Mouse (Mus musculus) layer of hippocampus, adult 11-12 months (tissue): ENCODE results near the gene Ssbp4.

Experiments
- DNase-seq: peaks from one replicate; pipeline ENCODE4 v3.0.0; 2022; ENCODE audit warnings: low spot score

Gene Ssbp4

DNA sequence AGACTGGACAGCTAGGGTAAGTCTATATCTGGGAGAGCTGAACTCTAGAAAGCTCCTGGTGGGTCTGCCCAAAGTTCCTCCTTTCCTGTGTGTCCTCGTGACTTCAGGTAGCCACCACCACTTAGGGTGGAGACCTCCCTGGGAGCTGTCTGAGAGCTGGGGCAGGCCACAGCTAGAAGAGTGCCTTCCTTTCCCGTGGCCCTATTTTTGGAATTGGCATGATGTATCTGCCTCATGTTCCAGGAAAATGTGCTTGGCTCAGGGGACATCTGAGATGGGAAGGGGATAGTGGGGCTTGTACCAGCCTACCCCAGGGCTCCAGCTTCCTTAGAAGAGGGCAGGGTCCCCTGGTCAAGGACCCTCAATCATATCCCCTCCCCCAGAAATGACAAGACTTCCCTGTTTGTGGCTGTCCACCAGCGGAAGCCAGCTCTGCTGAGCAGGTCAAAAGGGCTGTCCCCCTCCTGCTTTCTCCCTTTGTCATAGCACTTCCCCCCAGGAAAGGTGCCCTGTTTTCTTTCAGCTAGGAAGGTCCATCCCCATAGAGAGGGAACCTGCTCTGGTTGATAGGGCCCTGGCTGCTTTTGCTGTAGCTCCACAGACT lies 57.0 kb downstream of the Ssbp4 start:
- DNase-seq: no peak

GRCm38 (mm10) chr8:70549412-70550184 lies 59.1 kb downstream of the Ssbp4 start:
- DNase-seq: no peak

DNA sequence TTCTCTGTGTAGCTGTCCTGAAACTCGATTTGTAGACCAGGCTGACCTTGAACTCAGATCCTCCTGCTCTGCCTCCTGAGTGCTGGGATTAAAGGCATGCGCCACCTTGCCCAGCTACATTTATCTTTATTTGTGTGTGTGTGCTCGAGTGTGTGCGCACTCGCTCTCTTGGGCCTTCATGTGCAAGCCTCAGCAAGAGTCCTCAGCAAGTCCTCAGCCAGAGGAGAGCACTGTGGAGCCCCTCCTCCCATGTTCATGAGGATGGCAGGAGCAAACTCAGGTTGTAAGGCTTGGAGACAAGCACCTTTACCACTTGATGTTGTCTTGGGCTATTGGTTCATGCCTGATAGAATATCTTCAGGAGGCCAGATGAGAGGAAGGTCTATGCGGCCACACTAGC lies 60.9 kb downstream of the Ssbp4 start:
- no peak for DNase-seq
